Mouse (Mus musculus) heart, postnatal 0 days (tissue): Measurements from ENCODE around the gene Abr. TPM values are rescaled to one million over a fixed set of nuclear protein-coding genes. Genes with fewer than 3 reads are reported as not detected.

Source experiments
- ATAC-seq: fragments of 200-750 bp; cut with Nextera tagmentation; 2 replicates; pipeline ENCODE4 v1.8.0; 2017; ENCODE audit warnings: low read depth, moderate number of reproducible peaks, moderate library complexity; ENCODE audit not compliant: insufficient read depth
- DNase-seq: peaks from one replicate; pipeline ENCODE4 v3.0.0-alpha.2; 2016; ENCODE audit warnings: low spot score
- H3K27ac ChIP-seq: fragments of 300-500 bp; sonication (generic); 2 replicates; pipeline ENCODE4 v1.5.1; 2014; ENCODE audit warnings: low read depth, mild to moderate bottlenecking
- H3K27me3 ChIP-seq: fragments of 300-500 bp; sonication (generic); 2 replicates; pipeline ENCODE4 v1.6.1; 2014; ENCODE audit warnings: low read length, mixed read lengths; ENCODE audit not compliant: control insufficient read depth, insufficient read depth
- H3K36me3 ChIP-seq: fragments of 300-500 bp; sonication (generic); replicated peaks from 2 replicates; pipeline ENCODE4 v1.6.1; 2014; ENCODE audit warnings: low read length, mixed read lengths; ENCODE audit not compliant: control insufficient read depth, insufficient read depth
- H3K4me1 ChIP-seq: fragments of 300-500 bp; sonication (generic); 2 replicates; pipeline ENCODE4 v1.6.1; 2014; ENCODE audit warnings: antibody characterized with exemption; ENCODE audit not compliant: control insufficient read depth, insufficient read depth
- H3K4me2 ChIP-seq: fragments of 300-500 bp; sonication (generic); 2 replicates; pipeline ENCODE4 v1.6.1; 2014; ENCODE audit warnings: low read depth, mild to moderate bottlenecking, low read length, moderate library complexity
- H3K4me3 ChIP-seq: fragments of 300-500 bp; sonication (generic); 2 replicates; pipeline ENCODE4 v1.5.1; 2014; ENCODE audit warnings: low read depth, low read length
- H3K9ac ChIP-seq: fragments of 300-500 bp; sonication (generic); replicated peaks from 2 replicates; pipeline ENCODE4 v1.6.1; 2014; ENCODE audit warnings: low read depth, low read length, mixed read lengths
- H3K9me3 ChIP-seq: fragments of 300-500 bp; sonication (generic); replicated peaks from 2 replicates; pipeline ENCODE4 v1.6.1; 2016; ENCODE audit warnings: low read length; ENCODE audit not compliant: control insufficient read depth
- CTCF ChIP-seq: IDR thresholded peaks from 2 replicates; pipeline ENCODE4 v1.5.1; 2016; ENCODE audit warnings: antibody characterized with exemption, control low read depth, low read depth
- EP300 ChIP-seq: IDR thresholded peaks from 2 replicates; pipeline ENCODE4 v1.6.1; 2016; ENCODE audit warnings: antibody characterized with exemption, low read depth
- WGBS: fragments of 180-500 bp; shearing (Covaris S2); extraction: QIAGEN DNeasy Blood & Tissue Kit; methylation state at CpG from one replicate; pipeline ENCODE4 v1.1.7; 2014; 5-methylcytosine and 5-hydroxymethylcytosine counted together
- polyA plus RNA-seq: library from polyadenylated mRNA; unstranded; fragments of >200 nt; fragmentation: Nextera tagmentation; extraction: Ambion mirVana; gene quantifications from 2 replicates; pipeline ENCODE4 v1.2.1, GENCODE M21; 2015
- total RNA-seq: library from RNA; depleted of rRNA; stranded (reverse); fragments of >200 nt; gene quantifications from 2 replicates; pipeline ENCODE4 v1.2.3, GENCODE M21; 2014; ENCODE audit warnings: low replicate concordance

Gene Abr
- total and polyA plus RNA-seq, 2 experiments from 2014 or later: 14.1 to 48.9 TPM

- 65% methylated on average over 5 of the region's 5 CpGs for WGBS
- Histone ChIP-seq H3K36me3 (peaks cover 32% of the 10 kb centered on the region), H3K9me3 (no peaks in the 10 kb centered on the region), H3K9ac (no peak overlapping the region), H3K4me1 (peaks cover 24% of the 10 kb centered on the region), H3K4me2 (no peak overlapping the region), H3K27ac (no peak overlapping the region), H3K27me3 (no peaks in the 10 kb centered on the region), H3K4me3 (no peak overlapping the region)
- DNase-seq (no peak), ATAC-seq (no peak)
- TF ChIP-seq CTCF (no peak), EP300 (no peak)
Observed at GRCm38 (mm10) chr11:76472617-76473016, 149.5 kb downstream of the Abr start.

GRCm38 (mm10) chr11:76469311-76469998, 152.7 kb downstream of the Abr start:
- no peaks in the 10 kb centered on the region for H3K9me3 ChIP-seq
- DNase-seq: no peak
- H3K4me3 ChIP-seq: no peak overlapping the region
- TF ChIP-seq EP300: no peak
- TF ChIP-seq CTCF: no peak
- no peak overlapping the region for H3K27ac ChIP-seq
- peaks cover 24% of the 10 kb centered on the region for H3K4me1 ChIP-seq
- no peak for ATAC-seq
- 37% methylated on average over 11 of the region's 11 CpGs for WGBS
- peaks cover 24% of the 10 kb centered on the region; the same call in 1 of the 2 replicates for H3K36me3 ChIP-seq
- no peak overlapping the region for H3K4me2 ChIP-seq
- no peak overlapping the region for H3K9ac ChIP-seq
- no peaks in the 10 kb centered on the region for H3K27me3 ChIP-seq

GRCm38 (mm10) chr11:76468347-76468746, 153.8 kb downstream of the Abr start:
- DNase-seq: peak; percentile 64
- no peak overlapping the region for H3K4me3 ChIP-seq
- WGBS: 13% methylated on average over 5 of the region's 6 CpGs

GRCm38 (mm10) chr11:76467487-76468005, 154.6 kb downstream of the Abr start:
- no peak for DNase-seq
- no peaks in the 10 kb centered on the region for H3K27me3 ChIP-seq
- no peaks in the 10 kb centered on the region for H3K9me3 ChIP-seq
- no peak overlapping the region for H3K9ac ChIP-seq
- H3K36me3 ChIP-seq: peaks cover 42% of the 10 kb centered on the region
- no peak for ATAC-seq
- TF ChIP-seq CTCF (no peak), EP300 (no peak)
- 46% methylated on average over 8 of the region's 8 CpGs for WGBS
- H3K4me3 ChIP-seq: no peak overlapping the region
- H3K4me2 ChIP-seq: no peak overlapping the region
- peaks cover 24% of the 10 kb centered on the region for H3K4me1 ChIP-seq
- no peak overlapping the region for H3K27ac ChIP-seq

More at GRCm38 (mm10) chr11:76468347-76468746, 153.8 kb downstream of the Abr start:
- no peak overlapping the region for H3K4me2 ChIP-seq
- no peaks in the 10 kb centered on the region for H3K27me3 ChIP-seq
- TF ChIP-seq CTCF (no peak), EP300 (no peak)
- peaks cover 35% of the 10 kb centered on the region for H3K36me3 ChIP-seq
- H3K4me1 ChIP-seq: peaks cover 24% of the 10 kb centered on the region
- peak overlapping the region; percentile 1; the same call in 1 of the 2 replicates for H3K27ac ChIP-seq
- peak; percentile 75; the same call in 1 of the 2 replicates for ATAC-seq
- no peaks in the 10 kb centered on the region for H3K9me3 ChIP-seq
- no peak overlapping the region for H3K9ac ChIP-seq

GRCm38 (mm10) chr11:76467073-76467472, 155.0 kb downstream of the Abr start:
- DNase-seq (no peak), ATAC-seq (no peak)
- Histone ChIP-seq H3K9ac (no peak overlapping the region), H3K4me1 (peaks cover 24% of the 10 kb centered on the region), H3K4me2 (no peak overlapping the region), H3K27ac (no peak overlapping the region), H3K27me3 (no peaks in the 10 kb centered on the region), H3K9me3 (no peaks in the 10 kb centered on the region), H3K4me3 (no peak overlapping the region), H3K36me3 (peaks cover 42% of the 10 kb centered on the region)
- WGBS: 69% methylated on average over 10 of the region's 10 CpGs
- no peak for TF ChIP-seq EP300
- TF ChIP-seq CTCF: no peak
